Mouse (Mus musculus) adrenal gland, postnatal 25 days (tissue): ENCODE measurements at regions not wholly inside any gene's neighbourhood (a gene's known extent, or its start where the extent isn't known, plus 50 kb on each side); places are given as distances from the start of the nearest gene placed in this dataset.

Experiments
- DNase-seq: peaks from one replicate; pipeline ENCODE4 v3.0.0; 2021; ENCODE audit warnings: mixed read lengths

DNA sequence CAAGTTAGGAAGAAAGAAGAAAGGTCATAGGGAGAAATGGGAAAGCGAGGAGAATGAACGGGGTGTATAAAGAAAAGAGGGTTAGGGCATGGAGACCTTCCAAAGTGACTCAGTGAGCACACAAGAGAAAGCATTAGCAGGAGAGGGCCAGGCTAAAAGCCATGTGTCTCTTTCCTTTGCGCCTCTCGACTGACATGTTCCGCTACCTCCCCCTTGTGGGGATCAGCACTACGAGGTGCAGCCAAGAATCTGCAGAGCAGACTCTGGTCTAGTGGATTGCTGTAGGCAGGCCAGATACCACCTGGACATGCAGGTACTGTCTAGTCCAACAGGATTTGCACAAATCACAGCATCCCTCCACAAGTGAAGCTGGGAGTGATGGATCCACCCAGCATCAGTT, 54.0 kb downstream of the Kcna5 start:
- no peak for DNase-seq

DNA sequence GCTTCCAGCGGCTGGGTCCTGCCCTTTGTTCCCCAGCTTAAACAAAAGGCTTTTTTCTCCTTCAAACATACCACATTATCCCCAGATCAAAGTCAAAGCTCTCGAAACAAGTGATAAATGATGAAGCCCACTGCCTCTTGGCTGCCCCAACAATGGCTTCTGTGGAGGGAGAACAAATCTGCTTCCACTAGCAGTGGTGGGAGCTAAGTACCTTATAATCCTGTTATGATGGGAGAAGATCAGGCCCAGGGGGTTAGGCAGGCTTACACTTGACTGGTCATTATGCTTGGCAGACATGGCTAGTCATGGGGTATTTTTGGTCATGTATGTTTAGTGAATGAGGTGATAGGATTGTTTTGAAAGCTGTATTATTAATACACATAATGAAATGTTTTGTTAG, 57.7 kb downstream of the Kcna5 start:
- no peak for DNase-seq

GRCm38 (mm10) chr6:126476758-126477157, 58.5 kb downstream of the Kcna5 start:
- DNase-seq = no peak

- peak; percentile 65 for DNase-seq
Measured at GRCm38 (mm10) chr6:126475555-126475954, 59.7 kb downstream of the Kcna5 start.

- no peak for DNase-seq
Measured at GRCm38 (mm10) chr6:126453751-126454150, 81.5 kb downstream of the Kcna5 start.

DNA sequence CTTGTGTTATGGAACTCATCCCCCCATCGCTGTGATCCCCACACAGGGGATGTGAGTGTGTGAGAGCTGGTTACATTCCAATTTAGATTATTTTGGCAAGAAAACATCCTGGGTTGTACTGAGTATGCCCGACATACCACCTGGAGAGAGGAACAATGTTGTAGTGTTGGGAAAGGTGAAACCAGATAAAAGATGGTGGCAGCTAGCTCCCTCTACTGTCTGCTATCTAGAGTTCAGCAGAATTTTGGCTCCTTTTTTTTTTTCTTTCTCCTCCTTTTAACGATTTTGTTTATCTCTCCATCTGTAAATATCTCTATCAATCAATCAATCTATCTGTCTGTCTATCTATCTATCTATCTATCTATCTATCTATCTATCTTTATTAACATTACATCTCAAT, 89.7 kb downstream of the Kcna5 start:
- no peak for DNase-seq

- DNase-seq = no peak
Measured at GRCm38 (mm10) chr6:126440254-126440653, 95.0 kb downstream of the Kcna5 start.

GRCm38 (mm10) chr6:126437976-126438736, 97.1 kb downstream of the Kcna5 start:
- no peak for DNase-seq

- no peak for DNase-seq
Measured at GRCm38 (mm10) chr6:126427208-126427607, 108.0 kb downstream of the Kcna5 start.

DNA sequence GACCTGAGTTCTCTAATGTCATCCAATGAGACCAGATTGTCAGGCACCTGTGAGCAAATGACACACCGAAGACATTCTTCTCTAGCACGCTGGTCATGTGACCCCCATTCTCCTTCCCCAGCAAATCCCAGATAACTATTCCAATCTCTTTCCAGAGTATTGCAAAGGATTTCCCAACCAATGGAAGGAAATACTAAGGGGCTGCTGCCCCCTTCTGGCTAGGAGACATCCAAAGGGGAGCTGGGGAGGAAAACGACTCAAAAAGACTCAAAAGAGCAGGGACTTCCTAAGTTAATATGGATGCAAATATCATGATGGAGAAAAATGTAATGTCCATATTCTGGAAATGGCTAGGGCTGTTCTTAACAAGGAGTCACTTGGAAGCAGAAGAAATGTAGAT, 129.5 kb downstream of the Kcna5 start:
- peak; percentile 11 for DNase-seq

DNA sequence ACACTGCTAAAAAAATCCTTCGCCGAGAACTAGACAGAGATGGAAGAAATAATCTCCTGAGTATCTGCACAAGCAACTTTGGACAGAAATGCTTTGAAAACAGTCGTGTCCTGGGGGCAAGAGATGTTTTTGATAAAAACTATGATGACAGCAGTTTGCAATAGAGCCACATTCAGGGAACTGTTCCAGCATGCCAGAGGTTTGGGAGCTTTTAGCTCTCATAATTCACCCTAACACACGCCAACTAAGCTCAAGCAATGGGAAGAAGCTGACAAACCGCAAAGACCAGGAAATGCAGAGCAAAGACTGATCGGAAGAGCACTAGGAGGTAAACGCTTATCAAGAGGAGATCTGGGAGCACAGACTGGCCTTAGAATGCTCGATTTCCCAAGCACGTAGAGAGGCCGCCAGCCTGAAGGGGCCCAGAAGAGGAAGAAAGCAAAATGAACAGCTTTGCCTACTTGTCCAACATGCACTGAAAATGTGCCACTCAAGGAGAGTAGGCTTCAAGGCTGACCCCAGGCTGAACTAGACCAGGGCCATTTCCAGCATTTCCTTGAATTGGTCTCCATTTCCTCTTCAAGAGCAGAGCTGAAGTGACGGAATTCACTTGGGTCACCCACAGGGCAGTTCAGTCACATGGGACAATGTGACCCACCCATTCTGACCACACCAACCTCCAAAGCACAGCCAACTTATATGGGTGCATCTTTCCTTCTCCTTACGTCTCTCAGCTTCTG, 130.7 kb downstream of the Kcna5 start:
- DNase-seq = no peak

DNA sequence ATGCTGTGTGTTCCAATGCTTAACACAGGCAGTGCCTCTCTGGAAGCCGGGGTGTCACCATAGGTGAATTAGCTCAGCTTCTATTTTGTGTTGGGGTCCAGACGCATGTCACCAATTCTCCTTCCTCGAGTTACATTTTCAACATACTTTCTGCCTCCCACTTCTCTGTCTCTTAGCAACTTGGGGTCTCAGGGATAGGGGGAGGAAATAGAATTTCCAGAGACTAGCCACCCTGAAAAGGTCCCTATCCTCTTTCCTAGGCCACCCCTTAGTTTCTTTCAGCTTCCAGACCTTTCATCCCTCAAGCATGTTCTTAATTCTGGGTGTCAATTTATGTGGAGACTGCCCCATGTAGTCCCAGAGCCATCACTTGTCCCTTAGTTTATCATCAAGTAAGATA, 135.6 kb downstream of the Kcna5 start:
- DNase-seq = no peak

DNA sequence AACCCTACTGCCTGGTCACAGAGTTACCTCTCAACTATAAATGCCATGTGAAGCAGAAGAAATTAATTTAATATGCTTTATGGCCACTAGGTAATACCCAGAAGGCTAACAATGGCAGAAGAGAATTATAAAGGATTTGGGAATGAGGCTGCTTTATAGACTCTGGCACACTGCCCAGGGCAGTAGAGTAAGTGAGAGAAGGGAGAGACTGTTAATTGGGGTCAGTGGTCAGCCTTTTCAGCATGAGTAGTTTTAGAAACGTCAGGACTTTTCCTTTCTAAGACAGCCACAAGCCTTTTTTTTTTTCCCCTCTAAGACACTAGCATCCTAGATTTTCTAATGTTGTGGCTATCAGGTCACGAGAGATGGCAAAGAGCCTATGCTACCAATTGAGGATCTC, 136.6 kb downstream of the Kcna5 start:
- no peak for DNase-seq

DNA sequence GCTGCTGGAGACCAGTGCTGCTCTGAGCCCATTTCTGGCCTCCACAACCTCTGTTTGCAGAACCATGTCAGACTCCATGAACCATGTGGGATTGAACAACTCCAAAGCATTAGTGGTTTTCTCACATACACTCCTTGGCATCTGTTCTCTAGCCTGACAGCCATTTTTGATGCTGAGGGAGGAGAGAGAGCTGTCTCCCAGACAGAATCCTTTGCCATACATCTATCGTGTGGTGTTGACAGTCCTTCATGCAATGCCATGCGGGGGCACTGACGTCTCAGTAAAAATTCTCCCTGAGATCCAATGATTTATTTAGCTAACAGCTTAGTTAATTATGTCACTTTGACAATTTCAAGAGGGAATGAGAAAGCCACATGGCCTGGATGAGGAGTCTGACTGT, 140.2 kb downstream of the Kcna5 start:
- DNase-seq = no peak

DNA sequence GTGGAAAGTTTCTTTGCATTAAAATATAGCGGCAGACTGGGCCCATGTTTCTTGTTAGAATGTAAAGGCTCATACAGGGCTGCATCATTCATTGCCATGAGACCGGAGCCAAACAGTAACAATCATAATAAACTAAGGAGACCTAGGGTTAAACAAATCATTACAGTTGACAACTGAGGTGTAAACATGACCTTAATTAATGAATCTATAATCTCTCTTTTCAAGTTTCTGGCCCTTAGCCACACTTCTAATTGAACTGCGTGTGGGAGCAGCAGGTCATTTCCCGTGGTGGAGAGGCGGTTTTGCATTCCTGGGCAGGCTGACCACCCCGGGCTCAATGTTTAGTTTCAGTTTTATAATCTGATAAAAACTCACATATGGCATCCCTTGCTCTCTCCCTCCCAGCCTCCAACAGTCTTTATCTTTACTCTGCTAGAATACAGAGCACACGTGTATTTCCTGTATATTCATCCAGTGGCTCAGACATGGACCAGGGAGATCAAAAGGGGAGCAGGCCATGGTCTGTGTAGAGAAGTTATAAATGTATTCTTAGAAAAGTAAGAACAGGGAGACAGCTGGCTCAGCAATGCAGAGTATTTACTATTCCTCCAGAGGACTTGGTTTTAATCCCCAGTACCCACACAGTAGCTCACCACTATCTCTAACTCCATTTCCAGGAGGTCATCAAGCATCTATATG, 141.0 kb downstream of the Kcna5 start:
- DNase-seq = no peak

DNA sequence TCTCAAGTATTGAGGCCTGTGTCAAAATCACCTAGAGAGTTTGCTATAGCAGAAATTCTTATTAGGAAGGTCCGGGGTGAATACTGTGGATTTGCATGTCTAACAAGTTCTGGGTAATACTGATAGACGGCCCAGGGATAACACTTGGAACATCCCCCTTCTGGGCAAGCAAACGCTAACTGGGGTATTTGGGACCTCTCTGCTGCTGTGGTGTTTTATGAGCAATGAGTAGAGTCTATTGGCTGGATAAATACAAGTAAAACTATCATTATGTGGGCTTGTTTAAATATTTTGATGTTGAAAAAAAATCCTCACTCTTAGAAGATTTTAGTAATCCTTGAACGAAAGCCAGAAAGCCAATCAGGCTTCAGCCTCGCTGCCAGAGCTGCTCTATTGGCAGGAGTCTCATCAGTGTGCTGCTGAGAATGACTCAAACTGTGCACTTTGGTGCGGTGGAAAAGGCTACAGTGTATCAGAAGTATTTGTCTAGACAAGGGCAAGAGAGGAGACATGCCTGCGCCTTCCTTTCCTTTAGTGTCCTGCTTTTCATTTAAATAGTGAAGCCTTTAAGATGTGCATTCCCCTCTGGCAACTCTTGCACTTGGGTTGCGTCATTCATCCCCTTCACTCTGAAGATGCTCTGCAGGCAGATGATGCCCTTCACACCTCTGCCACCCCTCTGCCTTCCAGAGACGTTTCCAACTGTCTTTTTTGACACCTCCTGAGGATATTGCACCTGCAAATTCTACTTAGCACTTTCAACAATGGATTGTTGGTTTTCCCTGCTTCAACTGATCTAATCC, 150.8 kb downstream of the Kcna5 start:
- DNase-seq = no peak

DNA sequence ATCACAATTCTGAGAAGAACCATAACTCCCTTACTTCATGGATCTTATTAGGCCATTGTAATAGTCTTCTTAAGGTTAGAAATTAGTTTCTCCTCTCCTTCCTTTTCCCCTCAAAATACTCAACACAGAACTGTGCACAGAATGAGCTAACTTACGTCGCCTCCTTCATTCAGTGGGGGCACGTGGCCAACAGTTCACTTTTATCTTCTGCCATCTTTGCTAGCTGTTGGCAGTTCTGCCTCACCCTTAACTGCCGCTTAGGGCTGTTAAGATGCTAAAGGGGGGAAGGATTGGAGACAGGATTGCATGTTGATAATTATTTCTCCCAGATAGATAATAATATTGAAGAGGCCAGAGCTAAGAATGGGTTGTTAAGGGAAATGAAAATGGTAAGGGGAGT, 158.0 kb downstream of the Kcna5 start:
- DNase-seq = no peak

GRCm38 (mm10) chr6:126374970-126375620, 160.1 kb downstream of the Kcna5 start:
- DNase-seq = no peak

GRCm38 (mm10) chr6:126371971-126372370, 163.2 kb downstream of the Kcna5 start:
- DNase-seq = peak; percentile 23

DNA sequence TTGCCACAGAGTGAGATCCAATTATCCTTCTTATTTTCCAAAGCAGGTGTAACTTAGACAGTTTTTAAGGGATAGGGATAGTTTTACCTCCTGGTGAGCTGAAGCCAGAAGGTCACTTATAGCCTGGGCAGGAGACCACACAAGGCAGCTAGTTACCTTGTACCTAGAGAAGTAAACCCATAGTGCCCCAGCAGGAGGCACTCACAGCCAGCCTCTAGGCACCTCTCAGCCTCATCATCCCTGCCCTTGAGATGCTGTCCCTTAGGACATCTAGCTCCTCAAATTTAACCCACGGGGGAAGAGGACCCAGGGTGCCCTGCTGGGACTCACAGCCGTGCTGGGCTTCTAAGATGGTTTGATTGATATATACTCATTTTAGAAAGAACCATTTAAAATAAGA, 163.7 kb downstream of the Kcna5 start:
- DNase-seq = no peak

DNA sequence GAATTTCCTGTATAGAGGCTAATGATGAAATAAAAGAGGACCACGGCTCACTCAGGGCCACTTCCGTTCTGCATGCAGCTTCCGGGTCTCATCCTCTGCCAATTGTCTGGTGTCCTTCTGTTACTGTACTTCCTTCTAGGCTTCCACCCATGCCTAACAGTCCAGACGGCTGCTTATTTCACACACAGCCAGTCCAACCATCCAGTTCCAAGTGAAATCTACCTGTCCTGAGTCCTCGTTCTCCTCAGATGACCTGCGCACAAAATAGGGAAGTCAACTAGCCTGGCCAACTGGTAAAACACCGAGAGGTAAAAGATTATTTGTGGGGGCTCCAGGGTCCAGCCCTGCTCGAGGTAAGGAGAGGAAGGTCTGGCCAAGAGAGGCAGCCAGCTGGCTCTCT, 169.7 kb downstream of the Kcna5 start:
- no peak for DNase-seq

- peak; percentile 18 for DNase-seq
Measured at GRCm38 (mm10) chr6:126362331-126362730, 172.9 kb downstream of the Kcna5 start.
